Mouse (Mus musculus): ENCODE data around the gene Slc2a12. TPM values are rescaled to one million over a fixed set of nuclear protein-coding genes. Genes with fewer than 3 reads are reported as not detected.

Slc2a12 gene
- total and polyA plus RNA-seq, 3 experiments = 0.15 to 2.3 (median 0.49) TPM

- no peak for DNase-seq
Measured at GRCm38 (mm10) chr10:22660286-22661000, 15.6 kb downstream of the Slc2a12 start.

- DNase-seq = no peak
Measured at GRCm38 (mm10) chr10:22668509-22668908, 23.7 kb downstream of the Slc2a12 start.

- DNase-seq = no peak
Measured at GRCm38 (mm10) chr10:22674176-22674575, 29.4 kb downstream of the Slc2a12 start.

- no peak for DNase-seq
Measured at GRCm38 (mm10) chr10:22675848-22676630, 31.2 kb downstream of the Slc2a12 start.

GRCm38 (mm10) chr10:22696236-22696635 lies 51.4 kb downstream of the Slc2a12 start:
- DNase-seq = no peak

GRCm38 (mm10) chr10:22696864-22697263 lies 52.1 kb downstream of the Slc2a12 start:
- no peak for DNase-seq

GRCm38 (mm10) chr10:22698158-22698953 lies 53.5 kb downstream of the Slc2a12 start:
- no peak for DNase-seq

GRCm38 (mm10) chr10:22699487-22700335 lies 54.9 kb downstream of the Slc2a12 start:
- no peak for DNase-seq

- DNase-seq = no peak
Measured at GRCm38 (mm10) chr10:22700773-22701172, 56.0 kb downstream of the Slc2a12 start.

GRCm38 (mm10) chr10:22701485-22702315 lies 56.9 kb downstream of the Slc2a12 start:
- no peak for DNase-seq

GRCm38 (mm10) chr10:22703844-22704243 lies 59.0 kb downstream of the Slc2a12 start:
- DNase-seq = no peak

- no peak for DNase-seq
Measured at GRCm38 (mm10) chr10:22708190-22708843, 63.5 kb downstream of the Slc2a12 start.

- no peak for DNase-seq
Measured at GRCm38 (mm10) chr10:22710173-22710777, 65.5 kb downstream of the Slc2a12 start.

GRCm38 (mm10) chr10:22712955-22713354 lies 68.1 kb downstream of the Slc2a12 start:
- no peak for DNase-seq

GRCm38 (mm10) chr10:22714520-22714919 lies 69.7 kb downstream of the Slc2a12 start:
- peak; percentile 44 for DNase-seq

GRCm38 (mm10) chr10:22718475-22718874 lies 73.7 kb downstream of the Slc2a12 start:
- DNase-seq = no peak

- DNase-seq = no peak
Measured at GRCm38 (mm10) chr10:22720781-22721529, 76.1 kb downstream of the Slc2a12 start.

GRCm38 (mm10) chr10:22725166-22725565 lies 80.4 kb downstream of the Slc2a12 start:
- no peak for DNase-seq

- DNase-seq = no peak
Measured at GRCm38 (mm10) chr10:22726295-22726694, 81.5 kb downstream of the Slc2a12 start.

Data from adrenal gland, adult 2 months (tissue).